Mouse (Mus musculus) embryonic facial prominence, embryonic 10.5 days (tissue): Measurements from ENCODE around the gene Bcar3. TPM values are rescaled to one million over a fixed set of nuclear protein-coding genes. Genes with fewer than 3 reads are reported as not detected.

ENCODE experiments used
- DNase-seq: peaks from one replicate; pipeline ENCODE4 v3.0.0-alpha.2; 2017; ENCODE audit warnings: low spot score
- H3K27ac ChIP-seq: fragments of 300-500 bp; sonication (generic); replicated peaks from 2 replicates; pipeline ENCODE4 v1.5.1; 2016; ENCODE audit warnings: mild to moderate bottlenecking
- H3K27me3 ChIP-seq: fragments of 300-500 bp; sonication (generic); replicated peaks from 2 replicates; pipeline ENCODE4 v1.6.1; 2016; ENCODE audit warnings: low read depth, mild to moderate bottlenecking; ENCODE audit not compliant: poor library complexity, severe bottlenecking
- H3K36me3 ChIP-seq: fragments of 300-500 bp; sonication (generic); replicated peaks from 2 replicates; pipeline ENCODE4 v1.6.1; 2016; ENCODE audit warnings: mild to moderate bottlenecking, moderate library complexity
- H3K4me1 ChIP-seq: fragments of 300-500 bp; sonication (generic); 2 replicates; pipeline ENCODE4 v1.6.1; 2016
- H3K4me3 ChIP-seq: fragments of 300-500 bp; sonication (generic); 2 replicates; pipeline ENCODE4 v1.5.1; 2016; ENCODE audit warnings: mild to moderate bottlenecking, moderate library complexity
- H3K9me3 ChIP-seq: fragments of 300-500 bp; sonication (generic); 2 replicates; pipeline ENCODE4 v1.6.1; 2016; ENCODE audit warnings: mild to moderate bottlenecking
- WGBS: fragments of 180-500 bp; shearing (Covaris S2); methylation state at CpG from one replicate; pipeline ENCODE4 v1.1.7; 2016; 5-methylcytosine and 5-hydroxymethylcytosine counted together
- polyA plus RNA-seq: library from polyadenylated mRNA; unstranded; fragments of >200 nt; fragmentation: Nextera tagmentation; extraction: Ambion mirVana; gene quantifications from 2 replicates; pipeline ENCODE4 v1.2.1, GENCODE M21; 2016

The Bcar3 gene
- polyA plus RNA-seq, 1 experiment from 2014 or later = 10.1 TPM

GRCm38 (mm10) chr3:122521294-122521693 is 227.4 kb downstream of the Bcar3 start:
- H3K36me3 ChIP-seq = peaks cover 23% of the 10 kb centered on the region
- no peak for DNase-seq
- H3K27ac ChIP-seq = 0 out of 2 replicates have a peak overlapping the region, but pooled peaks have one; percentile 16

GRCm38 (mm10) chr3:122528477-122528876 is 234.5 kb downstream of the Bcar3 start:
- no peak overlapping the region for H3K4me3 ChIP-seq
- H3K27me3 ChIP-seq = no peaks in the 10 kb centered on the region
- no peaks in the 10 kb centered on the region for H3K4me1 ChIP-seq
- WGBS = 87% methylated on average over 3 of the region's 3 CpGs
- H3K27ac ChIP-seq = no peak overlapping the region
- no peaks in the 10 kb centered on the region for H3K9me3 ChIP-seq
- H3K36me3 ChIP-seq = peaks cover 52% of the 10 kb centered on the region
- DNase-seq = no peak

More at GRCm38 (mm10) chr3:122521294-122521693, 227.4 kb downstream of the Bcar3 start:
- 0 out of 2 replicates have a peak, but pooled peaks cover 3% of the 10 kb centered on the region for H3K27me3 ChIP-seq
- peaks cover 67% of the 10 kb centered on the region for H3K4me1 ChIP-seq
- H3K9me3 ChIP-seq = no peaks in the 10 kb centered on the region
- 40% methylated on average over 1 of the region's 1 CpGs for WGBS
- H3K4me3 ChIP-seq = no peak overlapping the region

- H3K9me3 ChIP-seq = no peaks in the 10 kb centered on the region
- 86% methylated on average over 8 of the region's 8 CpGs for WGBS
- no peaks in the 10 kb centered on the region for H3K4me1 ChIP-seq
- H3K4me3 ChIP-seq = no peak overlapping the region
- H3K27ac ChIP-seq = no peak overlapping the region
- H3K36me3 ChIP-seq = peaks cover 61% of the 10 kb centered on the region
- H3K27me3 ChIP-seq = no peaks in the 10 kb centered on the region
- no peak for DNase-seq
Observed at GRCm38 (mm10) chr3:122535938-122536703, 242.2 kb downstream of the Bcar3 start.

- 92% methylated on average over 2 of the region's 2 CpGs for WGBS
- H3K27me3 ChIP-seq = no peaks in the 10 kb centered on the region
- no peaks in the 10 kb centered on the region for H3K9me3 ChIP-seq
- H3K4me3 ChIP-seq = no peak overlapping the region
- no peak overlapping the region for H3K27ac ChIP-seq
- DNase-seq = no peak
- H3K36me3 ChIP-seq = peaks cover 82% of the 10 kb centered on the region
- no peaks in the 10 kb centered on the region for H3K4me1 ChIP-seq
Observed at GRCm38 (mm10) chr3:122538851-122539250, 244.9 kb downstream of the Bcar3 start.

- WGBS = 92% methylated on average over 17 of the region's 17 CpGs
- H3K36me3 ChIP-seq = peaks cover 94% of the 10 kb centered on the region
- no peaks in the 10 kb centered on the region for H3K27me3 ChIP-seq
- no peak overlapping the region for H3K27ac ChIP-seq
- H3K4me3 ChIP-seq = no peak overlapping the region
- H3K4me1 ChIP-seq = no peaks in the 10 kb centered on the region
- H3K9me3 ChIP-seq = no peaks in the 10 kb centered on the region
- no peak for DNase-seq
Observed at GRCm38 (mm10) chr3:122539961-122540690, 246.2 kb downstream of the Bcar3 start.

- no peak overlapping the region for H3K27ac ChIP-seq
- WGBS = 95% methylated on average over 4 of the region's 4 CpGs
- no peaks in the 10 kb centered on the region for H3K4me1 ChIP-seq
- no peaks in the 10 kb centered on the region for H3K27me3 ChIP-seq
- DNase-seq = no peak
- H3K36me3 ChIP-seq = peaks cover 100% of the 10 kb centered on the region
- H3K9me3 ChIP-seq = no peaks in the 10 kb centered on the region
- H3K4me3 ChIP-seq = no peak overlapping the region
Observed at GRCm38 (mm10) chr3:122540918-122541317, 247.0 kb downstream of the Bcar3 start.

- 87% methylated on average over 2 of the region's 2 CpGs for WGBS
- Histone ChIP-seq H3K27ac (no peak overlapping the region), H3K36me3 (peaks cover 92% of the 10 kb centered on the region), H3K4me3 (no peak overlapping the region), H3K27me3 (no peaks in the 10 kb centered on the region), H3K4me1 (no peaks in the 10 kb centered on the region), H3K9me3 (no peaks in the 10 kb centered on the region)
- no peak for DNase-seq
Observed at GRCm38 (mm10) chr3:122545346-122545745, 251.4 kb downstream of the Bcar3 start.

- no peaks in the 10 kb centered on the region for H3K9me3 ChIP-seq
- no peaks in the 10 kb centered on the region for H3K4me1 ChIP-seq
- WGBS = 87% methylated on average over 4 of the region's 4 CpGs
- DNase-seq = no peak
- peaks cover 75% of the 10 kb centered on the region for H3K36me3 ChIP-seq
- H3K4me3 ChIP-seq = no peak overlapping the region
- H3K27me3 ChIP-seq = no peaks in the 10 kb centered on the region
- H3K27ac ChIP-seq = no peak overlapping the region
Observed at GRCm38 (mm10) chr3:122547469-122547868, 253.5 kb downstream of the Bcar3 start.

GRCm38 (mm10) chr3:122551174-122551573 is 257.2 kb downstream of the Bcar3 start:
- 95% methylated on average over 3 of the region's 3 CpGs for WGBS
- DNase-seq = no peak
- no peaks in the 10 kb centered on the region for H3K4me1 ChIP-seq
- no peak overlapping the region for H3K27ac ChIP-seq
- no peak overlapping the region for H3K4me3 ChIP-seq
- H3K27me3 ChIP-seq = no peaks in the 10 kb centered on the region
- H3K9me3 ChIP-seq = no peaks in the 10 kb centered on the region
- H3K36me3 ChIP-seq = peaks cover 41% of the 10 kb centered on the region

GRCm38 (mm10) chr3:122557766-122558165 is 263.8 kb downstream of the Bcar3 start:
- Histone ChIP-seq H3K4me1 (no peaks in the 10 kb centered on the region), H3K27ac (no peak overlapping the region), H3K27me3 (no peaks in the 10 kb centered on the region), H3K4me3 (no peak overlapping the region), H3K36me3 (peaks cover 60% of the 10 kb centered on the region), H3K9me3 (no peaks in the 10 kb centered on the region)
- 90% methylated on average over 2 of the region's 2 CpGs for WGBS
- DNase-seq = no peak

DNA sequence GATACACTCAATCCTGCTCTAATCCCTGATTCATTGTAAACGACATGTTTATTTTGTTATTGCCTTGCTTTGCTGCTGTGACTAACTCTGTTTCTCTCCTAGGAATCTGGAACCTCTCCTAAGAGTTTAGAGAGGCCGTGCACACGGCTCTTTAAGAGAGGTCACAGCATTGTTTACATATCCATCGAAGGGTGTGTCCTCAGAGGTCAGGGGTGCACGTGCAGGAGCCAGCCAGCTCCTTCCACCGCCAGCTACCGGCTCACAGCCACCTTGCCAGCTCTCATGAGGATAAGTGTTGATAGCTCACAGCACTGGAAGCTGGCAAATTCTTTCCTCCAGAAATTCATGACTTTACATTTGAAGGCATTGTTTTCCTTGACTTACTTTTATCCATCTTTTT is 271.3 kb downstream of the Bcar3 start:
- H3K36me3 ChIP-seq = peaks cover 66% of the 10 kb centered on the region

GRCm38 (mm10) chr3:122566112-122566511 is 272.2 kb downstream of the Bcar3 start:
- H3K27ac ChIP-seq = no peak overlapping the region
- no peaks in the 10 kb centered on the region for H3K27me3 ChIP-seq
- no peak overlapping the region for H3K4me3 ChIP-seq
- no peak for DNase-seq
- H3K9me3 ChIP-seq = no peaks in the 10 kb centered on the region
- peaks cover 7% of the 10 kb centered on the region; the same call in 1 of the 2 replicates for H3K4me1 ChIP-seq
- 74% methylated on average over 3 of the region's 3 CpGs for WGBS
- H3K36me3 ChIP-seq = peaks cover 58% of the 10 kb centered on the region

More for the DNA sequence above, 271.3 kb downstream of the Bcar3 start:
- DNase-seq = peak; percentile 18
- Histone ChIP-seq H3K4me3 (no peak overlapping the region), H3K4me1 (peaks cover 7% of the 10 kb centered on the region; the same call in 1 of the 2 replicates), H3K27me3 (no peaks in the 10 kb centered on the region), H3K9me3 (no peaks in the 10 kb centered on the region), H3K27ac (no peak overlapping the region)
- 25% methylated on average over 7 of the region's 7 CpGs for WGBS

DNA sequence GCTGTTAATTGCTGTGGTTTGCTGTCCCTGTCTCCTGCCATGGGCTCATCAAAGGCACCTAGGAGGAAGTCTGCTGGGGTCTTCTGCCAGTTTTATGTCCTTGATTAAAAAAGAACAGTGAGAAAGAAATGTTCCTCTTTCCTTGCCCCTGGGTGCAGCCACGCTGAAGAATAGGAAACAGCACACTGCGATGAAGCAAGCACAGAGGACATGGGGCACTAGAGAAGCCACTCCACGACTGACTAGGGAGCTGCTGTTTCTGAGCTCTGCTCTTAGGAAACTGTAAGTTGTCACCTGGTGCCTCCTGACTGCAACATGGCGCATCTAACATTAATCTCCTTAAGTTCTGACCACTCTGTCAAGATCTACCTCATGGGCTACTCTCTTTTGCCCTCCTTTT is 272.6 kb downstream of the Bcar3 start:
- peaks cover 54% of the 10 kb centered on the region for H3K36me3 ChIP-seq
- peaks cover 7% of the 10 kb centered on the region; the same call in 1 of the 2 replicates for H3K4me1 ChIP-seq
- H3K9me3 ChIP-seq = no peaks in the 10 kb centered on the region
- DNase-seq = no peak
- WGBS = 73% methylated on average over 4 of the region's 4 CpGs
- no peak overlapping the region for H3K27ac ChIP-seq
- no peaks in the 10 kb centered on the region for H3K27me3 ChIP-seq
- H3K4me3 ChIP-seq = no peak overlapping the region
